Mouse (Mus musculus) lung, embryonic 16.5 days (tissue): ENCODE data around the gene Usp39. TPM values are rescaled to one million over a fixed set of nuclear protein-coding genes. Genes with fewer than 3 reads are reported as not detected.

Experiments used
- ATAC-seq: fragments of 200-750 bp; cut with Nextera tagmentation; 2 replicates; pipeline ENCODE4 v1.8.0; 2017; ENCODE audit warnings: low read depth, mild to moderate bottlenecking, moderate library complexity
- H3K27ac ChIP-seq: fragments of 300-500 bp; sonication (generic); 2 replicates; pipeline ENCODE4 v1.5.1; 2014; ENCODE audit warnings: mild to moderate bottlenecking, control low read depth, low read length
- H3K27me3 ChIP-seq: fragments of 300-500 bp; sonication (generic); 2 replicates; pipeline ENCODE4 v1.6.1; 2014; ENCODE audit warnings: low read depth, low read length, mixed read lengths; ENCODE audit not compliant: control insufficient read depth, insufficient read depth
- H3K36me3 ChIP-seq: fragments of 300-500 bp; sonication (generic); 2 replicates; pipeline ENCODE4 v1.6.1; 2014; ENCODE audit warnings: low read length; ENCODE audit not compliant: control insufficient read depth, insufficient read depth
- H3K4me1 ChIP-seq: fragments of 300-500 bp; sonication (generic); replicated peaks from 2 replicates; pipeline ENCODE4 v1.6.1; 2014; ENCODE audit warnings: low read length, mixed read lengths; ENCODE audit not compliant: control insufficient read depth, insufficient read depth
- H3K4me2 ChIP-seq: fragments of 300-500 bp; sonication (generic); 2 replicates; pipeline ENCODE4 v1.6.1; 2014; ENCODE audit warnings: low read depth, low read length, control low read depth
- H3K4me3 ChIP-seq: fragments of 300-500 bp; sonication (generic); 2 replicates; pipeline ENCODE4 v1.5.1; 2014; ENCODE audit warnings: mild to moderate bottlenecking, low read length, control low read depth
- H3K9ac ChIP-seq: fragments of 300-500 bp; sonication (generic); 2 replicates; pipeline ENCODE4 v1.6.1; 2014; ENCODE audit warnings: low read length, control low read depth
- H3K9me3 ChIP-seq: fragments of 300-500 bp; sonication (generic); 2 replicates; pipeline ENCODE4 v1.6.1; 2016; ENCODE audit warnings: low read length; ENCODE audit not compliant: control insufficient read depth
- WGBS: fragments of 180-500 bp; shearing (Covaris S2); extraction: QIAGEN DNeasy Blood & Tissue Kit; methylation state at CpG from one replicate; pipeline ENCODE4 v1.1.7; 2014; 5-methylcytosine and 5-hydroxymethylcytosine counted together
- polyA plus RNA-seq: library from polyadenylated mRNA; unstranded; fragments of >200 nt; fragmentation: Nextera tagmentation; extraction: Ambion mirVana; gene quantifications from 2 replicates; pipeline ENCODE4 v1.2.1, GENCODE M21; 2015

Usp39 gene
- polyA plus RNA-seq, 1 experiment from 2014 or later, result 39.2 TPM

DNA sequence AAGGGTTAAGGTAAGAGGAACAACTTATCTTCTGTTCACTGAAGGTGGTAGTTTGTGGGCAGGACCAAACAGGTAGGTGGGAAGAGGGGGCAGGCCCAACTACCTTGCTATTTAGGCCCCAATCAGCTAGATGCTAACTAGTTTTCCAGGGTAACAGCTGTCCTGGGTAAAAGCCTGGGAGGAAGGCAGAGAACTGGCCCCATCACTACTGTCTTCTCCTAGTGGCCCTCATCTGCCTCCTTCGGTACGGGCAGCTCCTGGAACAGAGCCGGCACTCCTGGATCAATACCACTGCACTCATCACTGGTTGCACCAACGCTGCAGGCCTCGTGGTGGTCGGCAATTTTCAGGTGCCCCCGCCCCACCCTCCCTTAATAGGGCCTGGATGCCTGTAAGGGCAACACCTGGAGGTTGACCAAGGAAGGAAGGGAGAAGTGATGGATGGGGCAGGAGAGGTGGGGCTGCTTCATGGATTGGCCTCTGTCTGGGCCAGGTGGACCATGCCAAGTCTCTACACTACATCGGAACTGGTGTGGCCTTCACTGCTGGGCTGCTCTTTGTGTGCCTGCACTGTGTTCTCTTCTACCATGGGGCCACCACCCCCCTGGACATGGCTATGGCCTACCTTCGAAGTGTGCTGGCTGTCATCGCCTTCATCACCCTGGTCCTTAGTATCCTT lies 13.2 kb upstream of the Usp39 start:
- no peak for ATAC-seq

DNA sequence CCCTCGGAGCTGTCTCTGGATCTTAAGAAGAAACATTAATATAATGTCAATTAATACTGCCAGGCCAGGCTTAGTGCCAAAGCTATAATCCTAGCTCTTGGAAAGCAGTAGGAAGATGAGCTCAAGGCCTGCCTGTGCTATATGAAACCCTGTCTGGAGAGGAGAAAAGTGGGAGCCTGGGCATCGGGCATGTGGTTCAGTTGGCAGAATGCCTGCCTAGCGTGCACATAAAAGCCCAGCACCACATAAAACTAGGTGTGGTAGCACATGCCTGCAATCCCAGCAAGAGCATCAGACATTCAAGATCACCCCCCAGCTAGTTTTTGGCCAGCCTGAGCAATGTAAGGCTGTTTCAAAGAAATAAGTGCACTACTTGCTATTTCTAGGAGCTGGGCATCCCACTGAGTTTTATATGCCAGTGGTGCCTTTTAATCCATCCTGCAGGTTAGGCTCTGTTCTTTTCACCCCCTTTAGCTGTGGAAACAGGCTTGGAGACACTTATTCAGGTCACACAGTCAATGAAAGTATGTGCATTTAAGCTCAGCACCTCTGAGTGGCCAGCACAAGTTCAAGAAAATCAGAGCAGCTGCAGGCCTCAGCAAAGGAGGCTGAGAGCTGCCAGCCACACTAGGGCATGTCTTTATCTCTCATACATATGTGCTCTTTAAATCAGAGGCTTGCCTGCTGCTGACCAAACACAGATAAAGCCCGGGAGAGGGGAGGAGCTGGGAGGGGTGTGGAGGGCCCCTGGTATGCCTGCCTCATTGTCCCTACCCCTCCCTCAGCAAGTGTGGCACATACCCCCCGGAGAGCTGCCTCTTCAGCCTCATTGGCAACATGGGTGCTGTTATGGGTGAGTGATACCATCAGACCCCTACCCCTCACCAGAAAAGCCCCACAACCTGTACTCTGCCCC lies 12.4 kb upstream of the Usp39 start:
- H3K27ac ChIP-seq, result no peak overlapping the region
- no peak overlapping the region for H3K4me2 ChIP-seq
- H3K27me3 ChIP-seq, result no peaks in the 10 kb centered on the region
- 0 out of 2 replicates have a peak overlapping the region, but pooled peaks have one; percentile 7 for H3K9ac ChIP-seq
- H3K9me3 ChIP-seq, result no peaks in the 10 kb centered on the region
- peaks cover 42% of the 10 kb centered on the region for H3K4me1 ChIP-seq
- no peak overlapping the region for H3K4me3 ChIP-seq
- ATAC-seq, result no peak
- 56% methylated on average over 5 of the region's 5 CpGs for WGBS
- H3K36me3 ChIP-seq, result peaks cover 9% of the 10 kb centered on the region; the same call in 1 of the 2 replicates

More for the DNA sequence above, 13.2 kb upstream of the Usp39 start:
- H3K4me3 ChIP-seq, result no peak overlapping the region
- no peak overlapping the region for H3K27ac ChIP-seq
- no peak overlapping the region; the same call in 1 of the 2 replicates for H3K9ac ChIP-seq
- no peaks in the 10 kb centered on the region for H3K27me3 ChIP-seq
- WGBS, result 89% methylated on average over 10 of the region's 10 CpGs
- H3K36me3 ChIP-seq, result peaks cover 9% of the 10 kb centered on the region; the same call in 1 of the 2 replicates
- no peaks in the 10 kb centered on the region for H3K9me3 ChIP-seq
- H3K4me2 ChIP-seq, result no peak overlapping the region
- peaks cover 44% of the 10 kb centered on the region for H3K4me1 ChIP-seq

DNA sequence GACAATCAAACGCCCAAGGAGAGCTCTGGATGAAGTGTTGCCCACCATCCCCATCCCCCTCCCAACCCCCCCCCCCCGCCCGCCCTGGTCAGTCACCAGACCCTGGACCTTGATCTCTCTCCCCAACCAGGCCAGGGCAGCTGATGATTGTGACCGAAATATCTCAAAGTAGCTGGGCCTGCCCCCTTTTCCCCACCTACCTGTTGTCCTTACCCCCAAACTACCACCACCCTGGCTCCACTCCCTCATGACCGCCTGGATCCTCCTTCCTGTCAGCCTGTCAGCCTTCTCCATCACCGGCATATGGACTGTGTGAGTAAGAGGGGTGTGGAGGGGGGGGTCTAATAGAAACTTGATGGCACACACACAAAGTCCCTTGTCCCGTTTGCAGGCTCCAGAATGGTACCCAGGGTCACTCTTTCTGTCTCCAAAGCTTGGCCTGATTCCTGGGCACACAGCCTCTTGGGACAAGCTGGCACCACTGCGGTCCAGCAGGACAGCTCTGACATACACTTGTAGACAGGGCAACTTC lies 11.1 kb upstream of the Usp39 start:
- H3K27ac ChIP-seq, result 0 out of 2 replicates have a peak overlapping the region, but pooled peaks have one; percentile 18
- H3K9me3 ChIP-seq, result no peaks in the 10 kb centered on the region
- H3K9ac ChIP-seq, result peak overlapping the region; percentile 74
- WGBS, result 40% methylated on average over 8 of the region's 8 CpGs
- H3K4me1 ChIP-seq, result peaks cover 38% of the 10 kb centered on the region
- H3K27me3 ChIP-seq, result no peaks in the 10 kb centered on the region
- 0 out of 2 replicates have a peak, but pooled peaks have one; percentile 0 for ATAC-seq
- H3K36me3 ChIP-seq, result peaks cover 9% of the 10 kb centered on the region; the same call in 1 of the 2 replicates
- H3K4me2 ChIP-seq, result peak overlapping the region; percentile 93
- peak overlapping the region; percentile 62 for H3K4me3 ChIP-seq

- Histone ChIP-seq H3K36me3 (peaks cover 9% of the 10 kb centered on the region; the same call in 1 of the 2 replicates), H3K4me1 (peaks cover 31% of the 10 kb centered on the region), H3K9me3 (no peaks in the 10 kb centered on the region), H3K9ac (peak within 1 kb of the TSS; percentile 74), H3K27ac (peak within 1 kb of the TSS; percentile 88; the same call in 1 of the 2 replicates), H3K27me3 (no peaks in the 10 kb centered on the region), H3K4me2 (peak within 1 kb of the TSS; percentile 93), H3K4me3 (peak within 1 kb of the TSS; percentile 62)
- WGBS, result under 1% methylated on average over 67 of the region's 71 CpGs
- peak; percentile 91 for ATAC-seq
Measured at GRCm38 (mm10) chr6:72355066-72355911, 10.3 kb upstream of the Usp39 start, which contains the start of gene Tmem150a. TSS of gene Tmem150a (plus strand) at chr6:72355447.

GRCm38 (mm10) chr6:72354025-72354424 lies 9.0 kb upstream of the Usp39 start:
- H3K9ac ChIP-seq, result no peak overlapping the region
- H3K27me3 ChIP-seq, result no peaks in the 10 kb centered on the region
- no peak overlapping the region for H3K4me2 ChIP-seq
- no peaks in the 10 kb centered on the region for H3K9me3 ChIP-seq
- peaks cover 8% of the 10 kb centered on the region for H3K36me3 ChIP-seq
- no peak overlapping the region for H3K4me3 ChIP-seq
- ATAC-seq, result no peak
- WGBS, result 71% methylated on average over 1 of the region's 1 CpGs
- peaks cover 30% of the 10 kb centered on the region for H3K4me1 ChIP-seq
- H3K27ac ChIP-seq, result peak overlapping the region; percentile 88

GRCm38 (mm10) chr6:72352636-72353405 lies 7.8 kb upstream of the Usp39 start:
- peak overlapping the region; percentile 88 for H3K27ac ChIP-seq
- 37% methylated on average over 5 of the region's 5 CpGs for WGBS

GRCm38 (mm10) chr6:72350214-72350613 lies 5.2 kb upstream of the Usp39 start:
- H3K4me1 ChIP-seq, result peaks cover 36% of the 10 kb centered on the region
- 85% methylated on average over 2 of the region's 2 CpGs for WGBS
- no peaks in the 10 kb centered on the region for H3K9me3 ChIP-seq
- H3K4me3 ChIP-seq, result no peak overlapping the region
- no peak overlapping the region for H3K9ac ChIP-seq
- no peaks in the 10 kb centered on the region for H3K27me3 ChIP-seq
- no peak overlapping the region for H3K27ac ChIP-seq
- H3K36me3 ChIP-seq, result peaks cover 6% of the 10 kb centered on the region; the same call in 1 of the 2 replicates
- ATAC-seq, result no peak
- H3K4me2 ChIP-seq, result no peak overlapping the region

More at GRCm38 (mm10) chr6:72352636-72353405, 7.8 kb upstream of the Usp39 start:
- peaks cover 42% of the 10 kb centered on the region for H3K4me1 ChIP-seq
- no peak overlapping the region for H3K9ac ChIP-seq
- peak; percentile 23; the same call in 1 of the 2 replicates for ATAC-seq
- no peak overlapping the region for H3K4me3 ChIP-seq
- no peaks in the 10 kb centered on the region for H3K9me3 ChIP-seq
- H3K27me3 ChIP-seq, result no peaks in the 10 kb centered on the region
- peak overlapping the region; percentile 18 for H3K4me2 ChIP-seq
- H3K36me3 ChIP-seq, result peaks cover 6% of the 10 kb centered on the region; the same call in 1 of the 2 replicates

DNA sequence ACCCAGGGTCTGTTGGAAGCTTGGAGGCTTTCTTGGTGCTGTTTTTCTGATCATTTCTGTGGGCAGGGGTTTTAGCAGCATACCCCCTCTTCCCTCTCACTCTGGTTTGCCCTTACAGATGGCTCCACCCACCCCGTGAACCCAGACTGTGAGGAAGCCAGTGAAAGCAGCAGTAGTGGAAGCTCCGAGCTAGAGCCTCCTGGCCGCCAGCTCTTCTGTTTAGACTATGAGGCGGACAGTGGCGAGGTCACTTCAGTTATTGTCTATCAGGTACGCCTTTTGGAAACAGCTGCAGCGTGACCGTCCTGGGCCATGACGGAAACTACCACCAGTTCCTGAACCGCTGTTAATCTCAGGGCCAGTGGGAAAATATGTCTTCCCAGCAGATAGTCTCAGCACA lies 3.4 kb upstream of the Usp39 start:
- Histone ChIP-seq H3K4me3 (peak overlapping the region; percentile 80), H3K27me3 (no peaks in the 10 kb centered on the region), H3K4me1 (peaks cover 34% of the 10 kb centered on the region), H3K9me3 (no peaks in the 10 kb centered on the region), H3K4me2 (peak overlapping the region; percentile 79), H3K9ac (peak overlapping the region; percentile 93), H3K27ac (no peak overlapping the region), H3K36me3 (peaks cover 6% of the 10 kb centered on the region; the same call in 1 of the 2 replicates)
- no peak for ATAC-seq
- 61% methylated on average over 10 of the region's 10 CpGs for WGBS
